Mouse (Mus musculus) cortical plate, adult 2 months (tissue): ENCODE measurements around the gene Cd59a.
"Not testable (repeated sequence)": the region's sequence is repeated elsewhere in the genome, so short reads cannot be mapped to it uniquely, and the experiment has no call there.

Experiments
- CTCF ChIP-seq: fragments of 200-500 bp; IDR thresholded peaks from 2 replicates; pipeline ENCODE4 v1.5.1; 2011; ENCODE audit warnings: mild to moderate bottlenecking, control low read depth, low read length; ENCODE audit not compliant: insufficient read depth; ENCODE audit errors: extremely low read depth
- POLR2A ChIP-seq: fragments of 200-500 bp; IDR thresholded peaks from 2 replicates; pipeline ENCODE4 v1.6.1; 2011; ENCODE audit warnings: mild to moderate bottlenecking, low read length, control low read depth; ENCODE audit not compliant: insufficient read depth; ENCODE audit errors: extremely low read depth

DNA sequence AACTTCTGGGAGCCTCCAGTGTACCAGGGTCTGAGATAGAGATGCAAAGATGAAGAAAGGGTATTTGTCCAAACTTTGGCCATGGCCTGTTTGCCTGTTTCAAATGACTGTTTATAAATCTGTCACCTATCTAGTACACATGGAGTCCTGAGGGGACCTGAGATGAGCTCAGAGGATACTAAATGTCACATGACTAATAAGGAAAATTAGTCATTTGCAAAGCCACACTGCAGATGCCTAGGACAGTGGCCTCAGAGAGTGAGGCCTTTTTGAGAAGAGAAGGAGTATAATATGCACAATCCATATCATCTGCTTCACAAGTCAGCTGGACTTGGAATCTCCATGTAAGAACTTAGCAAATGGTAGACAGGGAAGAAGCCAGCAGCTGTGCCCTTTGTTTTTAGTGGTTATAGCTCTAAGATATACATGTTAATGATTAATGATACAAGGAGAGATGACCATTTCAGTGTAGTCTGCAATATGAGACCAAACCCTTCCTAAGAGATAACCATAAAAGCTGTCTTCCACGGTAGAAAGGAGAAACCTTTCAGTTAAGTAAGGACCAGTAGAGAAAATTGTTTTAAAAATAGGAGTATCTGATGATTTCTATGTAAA, 14.1 kb upstream of the Cd59a start:
- TF ChIP-seq POLR2A, CTCF: not testable (repeated sequence)
